In genomic region chr11:74721141-74721540, GRCm38 (mm10) we compare ENCODE assay signal across 11 mouse cellular contexts. TPM values are rescaled to one million over a fixed set of nuclear protein-coding genes. Genes with fewer than 3 reads are reported as not detected.
DNase-seq lines count a peak whose midpoint lies in the region; ATAC-seq and TF ChIP-seq lines count a peak whose summit lies in the region.
"Had no signal": no experiment of that assay in that cellular context is flagged by ENCODE, and none has a peak within 500 bp of the region (broad histone marks: within the 10 kb centered on the region; RNA-seq: fewer than 3 reads in every experiment).

No protein-coding gene starts in this region.

- no peaks in the 10 kb centered on the region for H3K36me3 ChIP-seq in heart, embryonic 12.5 days
- 0 out of 2 replicates have a peak, but pooled peaks cover 4% of the 10 kb centered on the region for H3K36me3 ChIP-seq in midbrain, embryonic 10.5 days
- no peaks in the 10 kb centered on the region for H3K36me3 ChIP-seq in midbrain, embryonic 11.5 days (ENCODE audit: control insufficient read depth, insufficient read depth, low read length)
- no peaks in the 10 kb centered on the region for H3K36me3 ChIP-seq in hindbrain, postnatal 0 days (ENCODE audit: insufficient read depth, low read length)
- no peaks in the 10 kb centered on the region for H3K36me3 ChIP-seq in neural tube, embryonic 13.5 days

- no peaks in the 10 kb centered on the region for H3K9me3 ChIP-seq in heart, embryonic 12.5 days (replicated peaks)
- H3K9me3 ChIP-seq in midbrain, embryonic 10.5 days (replicated peaks): no peaks in the 10 kb centered on the region
- no peaks in the 10 kb centered on the region for H3K9me3 ChIP-seq in midbrain, embryonic 11.5 days (ENCODE audit: control insufficient read depth, low read length)
- H3K9me3 ChIP-seq in hindbrain, postnatal 0 days (ENCODE audit: low read length): no peaks in the 10 kb centered on the region
- H3K9me3 ChIP-seq in neural tube, embryonic 13.5 days: no peaks in the 10 kb centered on the region

- H3K4me3 ChIP-seq in heart, embryonic 12.5 days: no peak overlapping the region
- H3K4me3 ChIP-seq in midbrain, embryonic 10.5 days: peak overlapping the region; percentile 100; the same call in 1 of the 2 replicates
- no peak overlapping the region for H3K4me3 ChIP-seq in midbrain, embryonic 11.5 days (ENCODE audit: low read depth, low read length)
- peak overlapping the region; percentile 18; the same call in 1 of the 2 replicates for H3K4me3 ChIP-seq in hindbrain, postnatal 0 days (ENCODE audit: low read length)
- peak overlapping the region; percentile 20; the same call in 1 of the 2 replicates for H3K4me3 ChIP-seq in neural tube, embryonic 13.5 days

- no peak overlapping the region for H3K27ac ChIP-seq in heart, embryonic 12.5 days (ENCODE audit: poor library complexity, severe bottlenecking)
- no peak overlapping the region for H3K27ac ChIP-seq in midbrain, embryonic 10.5 days (replicated peaks)
- H3K27ac ChIP-seq in midbrain, embryonic 11.5 days (ENCODE audit: low read depth, low read length): no peak overlapping the region
- no peak overlapping the region for H3K27ac ChIP-seq in hindbrain, postnatal 0 days
- no peak overlapping the region for H3K27ac ChIP-seq in neural tube, embryonic 13.5 days (replicated peaks)

- peak overlapping the region; percentile 38; the same call in 1 of the 2 replicates for H3K4me2 ChIP-seq in heart, embryonic 12.5 days
- no peak overlapping the region for H3K4me2 ChIP-seq in midbrain, embryonic 11.5 days
- H3K4me2 ChIP-seq in hindbrain, postnatal 0 days (ENCODE audit: low read depth, low read length): peak overlapping the region; percentile 64
- peak overlapping the region; percentile 79 for H3K4me2 ChIP-seq in neural tube, embryonic 13.5 days

- no peak for TF ChIP-seq CTCF in hindbrain, postnatal 0 days (IDR thresholded peaks at IDR 0.05; ENCODE audit: low read depth)

- 44% methylated on average over 2 of the region's 2 CpGs for whole genome bisulfite sequencing in heart, embryonic 12.5 days
- WGBS in midbrain, embryonic 10.5 days: 95% methylated on average over 2 of the region's 2 CpGs
- 71% methylated on average over 2 of the region's 2 CpGs for WGBS in midbrain, embryonic 11.5 days
- WGBS in hindbrain, postnatal 0 days: 55% methylated on average over 2 of the region's 2 CpGs
- 66% methylated on average over 2 of the region's 2 CpGs for WGBS in neural tube, embryonic 13.5 days

- no peak for ATAC-seq in heart, embryonic 12.5 days (ENCODE audit: insufficient number of reproducible peaks, low FRiP score)
- no peak for ATAC-seq in midbrain, embryonic 11.5 days (ENCODE audit: low FRiP score)
- ATAC-seq in hindbrain, postnatal 0 days: no peak
- ATAC-seq in neural tube, embryonic 13.5 days (ENCODE audit: low read depth): no peak

- H3K27me3 ChIP-seq in heart, embryonic 12.5 days (replicated peaks): no peaks in the 10 kb centered on the region
- H3K27me3 ChIP-seq in midbrain, embryonic 10.5 days (ENCODE audit: low read depth, poor library complexity, severe bottlenecking): no peaks in the 10 kb centered on the region
- H3K27me3 ChIP-seq in midbrain, embryonic 11.5 days (ENCODE audit: control insufficient read depth, insufficient read depth, low read length): no peaks in the 10 kb centered on the region
- H3K27me3 ChIP-seq in hindbrain, postnatal 0 days (ENCODE audit: insufficient read depth, low read length): no peaks in the 10 kb centered on the region
- H3K27me3 ChIP-seq in neural tube, embryonic 13.5 days: no peaks in the 10 kb centered on the region

- H3K9ac ChIP-seq in heart, embryonic 12.5 days: no peak overlapping the region
- H3K9ac ChIP-seq in midbrain, embryonic 11.5 days (ENCODE audit: low read length): no peak overlapping the region
- no peak overlapping the region for H3K9ac ChIP-seq in hindbrain, postnatal 0 days (replicated peaks; ENCODE audit: low read length)
- H3K9ac ChIP-seq in neural tube, embryonic 13.5 days: no peak overlapping the region

- peaks cover 27% of the 10 kb centered on the region for H3K4me1 ChIP-seq in heart, embryonic 12.5 days (replicated peaks)
- peaks cover 37% of the 10 kb centered on the region for H3K4me1 ChIP-seq in midbrain, embryonic 10.5 days
- H3K4me1 ChIP-seq in midbrain, embryonic 11.5 days (ENCODE audit: control insufficient read depth, insufficient read depth, low read length): peaks cover 15% of the 10 kb centered on the region
- H3K4me1 ChIP-seq in hindbrain, postnatal 0 days (ENCODE audit: insufficient read depth, low read length): peaks cover 16% of the 10 kb centered on the region
- peaks cover 48% of the 10 kb centered on the region for H3K4me1 ChIP-seq in neural tube, embryonic 13.5 days (replicated peaks)

- DNase-seq in heart, postnatal 4 days: no peak
- DNase-seq in midbrain, embryonic 10.5 days (ENCODE audit: low spot score): no peak
- no peak for DNase-seq in midbrain, embryonic 11.5 days (ENCODE audit: low spot score, missing footprints)
- DNase-seq in hindbrain, postnatal 0 days (ENCODE audit: low spot score): no peak
- DNase-seq in frontal cortex, postnatal 25 days (ENCODE audit: low spot score in 2 of 2): no peak
- DNase-seq in spleen, adult 18-20 months: no peak
- DNase-seq: cerebellum, adult 9-11 months; kidney, postnatal 4 days; thymus, adult 18-20 months had no signal

RNA-seq across cellular contexts. Expression of gene Pafah1b1, which starts 3.3 kb away (rescaled TPM):
- polyA plus RNA-seq in heart, embryonic 12.5 days (2016; fragmentation: Nextera tagmentation; extraction: Ambion mirVana): 57.7 and 63.4 TPM in 2 replicates
- 100 to 1,000 TPM; 265 to 269 TPM for total RNA-seq in heart, postnatal 4 days (2021)
- polyA plus RNA-seq in midbrain, embryonic 10.5 days (2016; fragmentation: Nextera tagmentation; extraction: Ambion mirVana): 53.0 and 56.1 TPM in 2 replicates
- 103 and 112 TPM in 2 replicates for polyA plus RNA-seq in midbrain, embryonic 11.5 days (2014; fragmentation: Nextera tagmentation; extraction: Ambion mirVana)
- total RNA-seq in hindbrain, postnatal 0 days (2014; rRNA removed): 181 and 190 TPM in 2 replicates
- polyA plus RNA-seq in hindbrain, postnatal 0 days (2015; fragmentation: Nextera tagmentation; extraction: Ambion mirVana): 82.6 and 83.5 TPM in 2 replicates
- polyA plus RNA-seq in neural tube, embryonic 13.5 days (2015; fragmentation: Nextera tagmentation; extraction: Ambion mirVana): 60.9 and 74.4 TPM in 2 replicates

RNA-seq across cellular contexts. Expression of gene Mettl16, which starts 49.5 kb away (rescaled TPM):
- polyA plus RNA-seq in heart, embryonic 12.5 days (2016; fragmentation: Nextera tagmentation; extraction: Ambion mirVana): 34.6 and 37.0 TPM in 2 replicates
- total RNA-seq in heart, postnatal 4 days (2021): 10 to 100 TPM; 15.2 to 16.9 TPM
- polyA plus RNA-seq in midbrain, embryonic 10.5 days (2016; fragmentation: Nextera tagmentation; extraction: Ambion mirVana): 63.3 and 71.6 TPM in 2 replicates
- polyA plus RNA-seq in midbrain, embryonic 11.5 days (2014; fragmentation: Nextera tagmentation; extraction: Ambion mirVana): 48.5 and 51.8 TPM in 2 replicates
- 8.3 and 10.6 TPM in 2 replicates for total RNA-seq in hindbrain, postnatal 0 days (2014; rRNA removed)
- 26.6 and 27.1 TPM in 2 replicates for polyA plus RNA-seq in hindbrain, postnatal 0 days (2015; fragmentation: Nextera tagmentation; extraction: Ambion mirVana)
- polyA plus RNA-seq in neural tube, embryonic 13.5 days (2015; fragmentation: Nextera tagmentation; extraction: Ambion mirVana): 40.2 and 49.8 TPM in 2 replicates

Comparison
In these comparisons a context has a peak if more than half of its experiments do, and no peak if none do; other contexts are left out.
1. H3K4me3 ChIP-seq: peak in midbrain, embryonic 10.5 days (single experiment), hindbrain, postnatal 0 days (single experiment) and neural tube, embryonic 13.5 days (single experiment); none in heart, embryonic 12.5 days (single experiment) and midbrain, embryonic 11.5 days (single experiment).